Mouse (Mus musculus) ovary, postnatal 10 days (tissue): ENCODE measurements at regions not wholly inside any gene's neighbourhood (a gene's known extent, or its start where the extent isn't known, plus 50 kb on each side); places are given as distances from the start of the nearest gene placed in this dataset.
"Not testable (repeated sequence)": the region's sequence is repeated elsewhere in the genome, so short reads cannot be mapped to it uniquely, and the experiment has no call there.

ENCODE experiments used
- DNase-seq: peaks from one replicate; pipeline ENCODE4 v3.0.0; 2022; ENCODE audit warnings: low spot score

GRCm38 (mm10) chr12:69524337-69525035 lies 58.3 kb downstream of the Vcpkmt start:
- DNase-seq: no peak

GRCm38 (mm10) chr12:69519869-69520268 lies 63.0 kb downstream of the Vcpkmt start:
- DNase-seq: no peak

- no peak for DNase-seq
Measured at GRCm38 (mm10) chr12:69519028-69519427, 63.8 kb downstream of the Vcpkmt start.

GRCm38 (mm10) chr12:69517616-69518015 lies 65.2 kb downstream of the Vcpkmt start:
- no peak for DNase-seq

GRCm38 (mm10) chr12:69516314-69516916 lies 66.4 kb downstream of the Vcpkmt start:
- DNase-seq: no peak

GRCm38 (mm10) chr12:69515850-69516249 lies 67.0 kb downstream of the Vcpkmt start:
- DNase-seq: no peak

GRCm38 (mm10) chr12:69515117-69515516 lies 67.7 kb downstream of the Vcpkmt start:
- no peak for DNase-seq

GRCm38 (mm10) chr12:69513166-69513565 lies 69.7 kb downstream of the Vcpkmt start:
- DNase-seq: no peak

- DNase-seq: no peak
Measured at GRCm38 (mm10) chr12:69510736-69511135, 72.1 kb downstream of the Vcpkmt start.

GRCm38 (mm10) chr12:69509180-69509579 lies 73.6 kb downstream of the Vcpkmt start:
- not testable (repeated sequence) for DNase-seq

GRCm38 (mm10) chr12:69507906-69508305 lies 74.9 kb downstream of the Vcpkmt start:
- DNase-seq: no peak

- DNase-seq: no peak
Measured at GRCm38 (mm10) chr12:69507333-69507732, 75.5 kb downstream of the Vcpkmt start.

- DNase-seq: no peak
Measured at GRCm38 (mm10) chr12:69502706-69503070, 80.1 kb downstream of the Vcpkmt start.

- DNase-seq: peak; percentile 52
Measured at GRCm38 (mm10) chr12:69501783-69502705, 80.8 kb downstream of the Vcpkmt start.

GRCm38 (mm10) chr12:69501346-69501730 lies 81.5 kb downstream of the Vcpkmt start:
- no peak for DNase-seq

GRCm38 (mm10) chr12:69500600-69501345 lies 82.1 kb downstream of the Vcpkmt start:
- no peak for DNase-seq

GRCm38 (mm10) chr12:69497121-69497520 lies 85.7 kb downstream of the Vcpkmt start:
- DNase-seq: no peak

GRCm38 (mm10) chr12:69496341-69496904 lies 86.4 kb downstream of the Vcpkmt start:
- DNase-seq: no peak

- no peak for DNase-seq
Measured at GRCm38 (mm10) chr12:69495776-69496175, 87.1 kb downstream of the Vcpkmt start.

- no peak for DNase-seq
Measured at GRCm38 (mm10) chr12:69494648-69495047, 88.2 kb downstream of the Vcpkmt start.

- no peak for DNase-seq
Measured at GRCm38 (mm10) chr12:69489686-69490085, 93.1 kb downstream of the Vcpkmt start.

GRCm38 (mm10) chr12:69486903-69487302 lies 95.9 kb downstream of the Vcpkmt start:
- DNase-seq: no peak
